Mouse (Mus musculus) heart, embryonic 11.5 days (tissue): ENCODE measurements around the gene Bcl2l13. TPM values are rescaled to one million over a fixed set of nuclear protein-coding genes. Genes with fewer than 3 reads are reported as not detected.

Experiments used
- ATAC-seq: fragments of 200-750 bp; cut with Nextera tagmentation; replicated peaks from 2 replicates; pipeline ENCODE4 v1.8.0; 2017; ENCODE audit warnings: moderate library complexity; ENCODE audit not compliant: insufficient number of reproducible peaks, low FRiP score, low TSS enrichment
- H3K27ac ChIP-seq: fragments of 300-500 bp; sonication (generic); 2 replicates; pipeline ENCODE4 v1.5.1; 2014; ENCODE audit warnings: mild to moderate bottlenecking, low read depth, low read length
- H3K27me3 ChIP-seq: fragments of 300-500 bp; sonication (generic); 2 replicates; pipeline ENCODE4 v1.6.1; 2014; ENCODE audit warnings: mild to moderate bottlenecking, low read length, mixed read lengths; ENCODE audit not compliant: control insufficient read depth, insufficient read depth
- H3K36me3 ChIP-seq: fragments of 300-500 bp; sonication (generic); 2 replicates; pipeline ENCODE4 v1.6.1; 2014; ENCODE audit warnings: mild to moderate bottlenecking, low read length, moderate library complexity, mixed read lengths; ENCODE audit not compliant: control insufficient read depth, insufficient read depth
- H3K4me1 ChIP-seq: fragments of 300-500 bp; sonication (generic); 2 replicates; pipeline ENCODE4 v1.6.1; 2014; ENCODE audit warnings: low read length; ENCODE audit not compliant: control insufficient read depth, insufficient read depth
- H3K4me2 ChIP-seq: fragments of 300-500 bp; sonication (generic); 2 replicates; pipeline ENCODE4 v1.6.1; 2014; ENCODE audit warnings: mild to moderate bottlenecking, moderate library complexity
- H3K4me3 ChIP-seq: fragments of 300-500 bp; sonication (generic); 2 replicates; pipeline ENCODE4 v1.5.1; 2014; ENCODE audit warnings: low read depth, low read length
- H3K9ac ChIP-seq: fragments of 300-500 bp; sonication (generic); 2 replicates; pipeline ENCODE4 v1.6.1; 2014; ENCODE audit warnings: mild to moderate bottlenecking, low read depth, low read length, moderate library complexity
- H3K9me3 ChIP-seq: fragments of 300-500 bp; sonication (generic); replicated peaks from 2 replicates; pipeline ENCODE4 v1.6.1; 2016; ENCODE audit warnings: low read length; ENCODE audit not compliant: control insufficient read depth
- WGBS: fragments of 180-500 bp; shearing (Covaris S2); extraction: QIAGEN DNeasy Blood & Tissue Kit; methylation state at CpG from one replicate; pipeline ENCODE4 v1.1.7; 2014; ENCODE audit not compliant: insufficient replicate concordance; 5-methylcytosine and 5-hydroxymethylcytosine counted together
- polyA plus RNA-seq: library from polyadenylated mRNA; unstranded; fragments of >200 nt; fragmentation: Nextera tagmentation; extraction: Ambion mirVana; gene quantifications from 2 replicates; pipeline ENCODE4 v1.2.1, GENCODE M21; 2014

Gene Bcl2l13
- polyA plus RNA-seq, 1 experiment from 2014 or later: 26.5 TPM

DNA sequence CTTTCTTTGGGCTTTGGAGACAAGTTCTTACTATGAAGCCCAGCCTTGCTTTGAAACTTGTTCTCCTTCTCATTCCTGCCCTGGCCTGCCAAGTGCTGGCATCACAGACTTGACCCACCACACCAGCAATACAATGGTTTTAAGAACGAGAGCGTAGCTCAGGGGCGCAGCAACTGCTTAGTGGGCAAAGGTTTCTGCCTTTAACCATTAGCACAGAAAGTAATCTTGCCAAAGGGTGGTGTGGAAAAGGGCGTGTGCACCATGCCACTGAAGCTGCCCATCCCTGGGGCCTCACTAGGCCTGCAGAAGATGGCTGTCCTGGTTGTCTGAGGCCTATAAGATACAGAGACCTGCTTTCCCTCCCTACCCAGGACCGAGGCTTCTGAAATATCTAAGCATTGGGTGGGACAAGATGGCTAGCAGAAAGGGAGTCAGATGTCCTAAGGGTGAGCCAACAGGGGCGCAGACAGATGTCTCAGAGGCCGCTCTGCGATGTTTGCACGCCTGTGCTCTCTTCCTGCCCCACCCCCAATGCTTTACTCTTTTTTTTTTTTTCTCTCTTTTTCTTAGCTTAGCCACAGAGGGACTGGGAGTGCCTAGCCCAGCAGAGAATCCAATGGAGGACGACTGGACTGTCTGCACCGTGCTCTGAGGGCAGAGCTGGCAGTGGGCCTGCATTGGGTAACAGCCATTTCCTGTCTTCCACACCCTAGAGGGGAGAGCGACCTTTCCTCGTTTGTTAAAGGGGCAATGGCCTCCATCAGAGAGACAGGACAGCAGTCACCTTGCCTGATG is 75.4 kb downstream of the Bcl2l13 start:
- no peak overlapping the region for H3K4me2 ChIP-seq
- no peaks in the 10 kb centered on the region for H3K9me3 ChIP-seq
- H3K4me1 ChIP-seq: peaks cover 11% of the 10 kb centered on the region
- no peak for ATAC-seq
- no peak overlapping the region for H3K4me3 ChIP-seq
- no peak overlapping the region for H3K9ac ChIP-seq
- peaks cover 3% of the 10 kb centered on the region; the same call in 1 of the 2 replicates for H3K27me3 ChIP-seq
- no peak overlapping the region for H3K27ac ChIP-seq
- 70% methylated on average over 13 of the region's 13 CpGs for WGBS
- no peaks in the 10 kb centered on the region for H3K36me3 ChIP-seq

DNA sequence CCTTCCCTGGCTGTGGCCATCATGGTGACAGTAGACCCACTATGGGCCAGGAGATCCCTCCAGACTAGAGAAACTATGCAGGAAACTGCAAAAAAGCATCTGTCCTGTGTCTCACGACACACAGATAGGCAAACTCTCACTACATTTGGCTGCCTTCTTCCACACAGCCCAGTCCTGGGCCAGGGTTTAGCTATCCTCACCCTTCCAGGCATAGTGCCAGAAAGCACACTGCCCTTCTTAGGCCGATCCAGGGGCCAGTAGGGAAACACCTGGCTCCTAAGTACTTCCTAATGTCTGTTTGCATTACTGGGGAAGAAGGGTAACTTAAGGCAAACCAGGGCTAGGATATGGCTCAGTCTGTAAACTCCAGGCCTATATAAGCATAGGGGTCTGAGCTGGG is 76.9 kb downstream of the Bcl2l13 start:
- H3K36me3 ChIP-seq: no peaks in the 10 kb centered on the region
- H3K27ac ChIP-seq: no peak overlapping the region
- no peak overlapping the region for H3K4me2 ChIP-seq
- no peaks in the 10 kb centered on the region for H3K9me3 ChIP-seq
- H3K4me3 ChIP-seq: no peak overlapping the region
- ATAC-seq: no peak
- H3K4me1 ChIP-seq: peaks cover 11% of the 10 kb centered on the region
- peaks cover 3% of the 10 kb centered on the region; the same call in 1 of the 2 replicates for H3K27me3 ChIP-seq
- no peak overlapping the region for H3K9ac ChIP-seq
- WGBS: 48% methylated on average over 2 of the region's 2 CpGs

- ATAC-seq: no peak
- no peak overlapping the region for H3K4me2 ChIP-seq
- H3K9ac ChIP-seq: no peak overlapping the region
- H3K9me3 ChIP-seq: no peaks in the 10 kb centered on the region
- no peak overlapping the region for H3K27ac ChIP-seq
- 81% methylated on average over 8 of the region's 8 CpGs for WGBS
- H3K4me1 ChIP-seq: peaks cover 11% of the 10 kb centered on the region
- H3K27me3 ChIP-seq: peaks cover 3% of the 10 kb centered on the region; the same call in 1 of the 2 replicates
- no peaks in the 10 kb centered on the region for H3K36me3 ChIP-seq
- H3K4me3 ChIP-seq: no peak overlapping the region
Measured at GRCm38 (mm10) chr6:120913783-120914182, 77.8 kb downstream of the Bcl2l13 start.

GRCm38 (mm10) chr6:120914533-120914910 is 78.5 kb downstream of the Bcl2l13 start:
- Histone ChIP-seq H3K4me2 (no peak overlapping the region; the same call in 1 of the 2 replicates), H3K9me3 (no peaks in the 10 kb centered on the region), H3K27me3 (peaks cover 3% of the 10 kb centered on the region; the same call in 1 of the 2 replicates), H3K27ac (no peak overlapping the region), H3K9ac (no peak overlapping the region), H3K36me3 (no peaks in the 10 kb centered on the region), H3K4me1 (peaks cover 11% of the 10 kb centered on the region), H3K4me3 (no peak overlapping the region)
- ATAC-seq: no peak
- WGBS: 63% methylated on average over 4 of the region's 4 CpGs

DNA sequence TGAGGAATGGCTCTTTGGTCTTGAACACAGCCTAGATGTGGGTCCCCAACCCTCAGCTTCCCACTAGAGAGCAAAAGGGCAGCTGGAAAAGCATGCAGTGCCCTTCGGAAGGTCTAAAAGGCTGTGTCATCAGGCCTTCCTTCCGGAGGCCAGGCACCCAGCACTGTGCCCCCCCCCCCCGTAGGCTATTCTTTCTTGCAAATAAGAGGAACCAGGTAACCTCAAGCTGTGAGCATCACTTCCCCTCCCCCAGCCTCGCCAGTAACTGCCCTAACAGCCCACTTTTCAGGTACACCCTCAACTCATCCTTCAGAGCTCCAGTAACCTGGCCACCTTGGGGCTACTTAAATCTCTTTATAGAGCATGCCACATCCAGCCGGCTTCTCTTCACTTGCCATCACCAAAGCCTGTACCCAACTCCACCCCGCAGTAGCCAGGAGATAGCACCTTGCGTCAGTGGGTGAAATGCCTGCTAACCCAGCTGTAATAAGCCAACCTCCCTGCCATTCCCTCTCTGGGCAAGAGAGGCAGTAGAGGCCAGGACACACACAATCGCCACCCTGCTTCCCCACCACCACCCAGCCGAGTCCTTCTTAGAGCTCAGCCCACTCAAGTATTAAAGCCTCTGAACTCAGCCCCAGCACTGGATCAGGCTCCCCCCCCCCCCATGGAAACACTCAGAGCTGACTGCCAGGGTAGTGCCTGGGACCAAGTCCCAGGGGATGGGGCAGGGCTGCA is 79.1 kb downstream of the Bcl2l13 start:
- peaks cover 11% of the 10 kb centered on the region for H3K4me1 ChIP-seq
- H3K27ac ChIP-seq: no peak overlapping the region
- no peak overlapping the region for H3K4me3 ChIP-seq
- no peak overlapping the region; the same call in 1 of the 2 replicates for H3K4me2 ChIP-seq
- 37% methylated on average over 9 of the region's 9 CpGs for WGBS
- no peaks in the 10 kb centered on the region for H3K36me3 ChIP-seq
- H3K9me3 ChIP-seq: no peaks in the 10 kb centered on the region
- H3K9ac ChIP-seq: no peak overlapping the region
- no peak for ATAC-seq
- H3K27me3 ChIP-seq: peaks cover 3% of the 10 kb centered on the region; the same call in 1 of the 2 replicates

GRCm38 (mm10) chr6:120915649-120915975 is 79.6 kb downstream of the Bcl2l13 start:
- Histone ChIP-seq H3K4me1 (peaks cover 11% of the 10 kb centered on the region), H3K4me3 (peak overlapping the region; percentile 63; the same call in 1 of the 2 replicates), H3K27ac (no peak overlapping the region), H3K36me3 (no peaks in the 10 kb centered on the region), H3K9me3 (no peaks in the 10 kb centered on the region), H3K9ac (no peak overlapping the region), H3K27me3 (peaks cover 3% of the 10 kb centered on the region; the same call in 1 of the 2 replicates), H3K4me2 (peak overlapping the region; percentile 99)
- no peak for ATAC-seq
- 20% methylated on average over 2 of the region's 2 CpGs for WGBS

DNA sequence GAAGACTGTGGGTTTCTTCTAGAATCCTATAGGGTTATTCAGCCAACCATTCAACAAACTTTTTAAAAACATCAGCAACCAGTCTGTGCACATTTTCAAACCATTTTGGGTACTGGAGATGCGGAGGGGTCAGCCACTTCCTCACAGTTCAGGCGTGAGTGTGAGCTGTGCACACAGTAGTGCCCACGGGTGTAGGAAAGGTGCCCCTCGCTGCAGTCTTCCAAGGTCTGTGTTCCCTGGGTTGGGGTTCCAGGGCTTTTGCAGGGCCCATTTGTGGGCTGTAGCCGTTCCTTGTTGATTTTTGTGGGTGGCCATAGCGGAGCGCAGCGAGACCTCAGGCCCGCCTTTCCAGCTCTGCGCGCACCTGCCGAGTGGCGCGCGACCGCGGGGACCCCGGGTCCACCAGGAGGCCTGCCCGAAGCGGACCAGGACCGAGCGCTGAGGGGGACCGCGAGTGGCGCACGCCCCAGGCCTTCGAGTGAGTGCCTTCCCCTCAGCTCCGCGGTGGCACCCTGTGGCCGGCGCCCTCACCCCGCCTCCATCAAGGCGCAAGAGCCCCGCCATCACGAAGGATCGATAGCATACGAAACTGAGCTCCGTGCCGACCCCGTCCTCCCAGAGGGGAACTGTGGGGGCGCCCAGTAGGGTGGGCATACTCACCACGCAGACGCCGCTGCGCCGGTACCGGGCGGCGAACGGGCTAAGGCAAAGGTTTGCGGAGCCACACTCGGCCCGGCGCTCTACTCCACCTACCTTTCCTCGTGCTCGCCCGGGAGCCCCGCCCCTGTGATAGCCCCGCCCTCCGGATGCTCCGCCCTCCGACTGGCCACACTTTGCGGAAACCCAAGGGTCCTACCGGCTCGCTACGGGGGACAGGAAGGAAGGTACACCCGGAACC is 80.3 kb downstream of the Bcl2l13 start, which contains the start of gene Bid:
Bid (minus strand) TSS at position 780 of the 898 bp plus-strand sequence.
- H3K4me1 ChIP-seq: peaks cover 11% of the 10 kb centered on the region
- peak within 1 kb of the TSS; percentile 99 for H3K4me2 ChIP-seq
- no peak within 1 kb of the TSS for H3K27ac ChIP-seq
- H3K9me3 ChIP-seq: no peaks in the 10 kb centered on the region
- ATAC-seq: peak; percentile 85
- H3K4me3 ChIP-seq: peak within 1 kb of the TSS; percentile 63
- H3K36me3 ChIP-seq: no peaks in the 10 kb centered on the region
- peak within 1 kb of the TSS; percentile 68 for H3K9ac ChIP-seq
- H3K27me3 ChIP-seq: peaks cover 3% of the 10 kb centered on the region; the same call in 1 of the 2 replicates
- under 1% methylated on average over 59 of the region's 67 CpGs for whole genome bisulfite sequencing
